Mouse (Mus musculus): Measurements from ENCODE around the gene Esrrg. TPM values are rescaled to one million over a fixed set of nuclear protein-coding genes. Genes with fewer than 3 reads are reported as not detected.
A peak's percentile ranks its signal among the peaks of the same experiment; 100 is the strongest.

Gene Esrrg
- polyA plus RNA-seq, 1 experiment from 2014 or later = 23.5 TPM

GRCm38 (mm10) chr1:187742071-187742470 is 133.5 kb downstream of the Esrrg start:
- peaks cover 9% of the 10 kb centered on the region for H3K4me1 ChIP-seq (ENCODE audit: control insufficient read depth, insufficient read depth, low read length)
- no peaks in the 10 kb centered on the region for H3K27me3 ChIP-seq (ENCODE audit: control insufficient read depth, insufficient read depth, low read length)
- H3K36me3 ChIP-seq (ENCODE audit: control insufficient read depth, insufficient read depth) = no peaks in the 10 kb centered on the region
- H3K4me2 ChIP-seq (ENCODE audit: low read depth, low read length) = no peak overlapping the region
- no peak overlapping the region for H3K4me3 ChIP-seq (ENCODE audit: low read length)
- no peak for ATAC-seq (replicated peaks; ENCODE audit: extremely low read depth, insufficient read depth, low FRiP score)
- no peak overlapping the region for H3K27ac ChIP-seq (ENCODE audit: low read length)
- no peak overlapping the region for H3K9ac ChIP-seq (ENCODE audit: low read length)
- 78% methylated on average over 8 of the region's 8 CpGs for WGBS
- H3K9me3 ChIP-seq (replicated peaks; ENCODE audit: control insufficient read depth, low read length) = no peaks in the 10 kb centered on the region; the same call in 1 of the 2 replicates

GRCm38 (mm10) chr1:187749294-187749693 is 140.7 kb downstream of the Esrrg start:
- peaks cover 10% of the 10 kb centered on the region for H3K4me1 ChIP-seq (ENCODE audit: control insufficient read depth, insufficient read depth, low read length)
- no peak overlapping the region for H3K9ac ChIP-seq (ENCODE audit: low read length)
- H3K4me3 ChIP-seq (ENCODE audit: low read length) = no peak overlapping the region
- no peak for ATAC-seq (replicated peaks; ENCODE audit: extremely low read depth, insufficient read depth, low FRiP score)
- H3K36me3 ChIP-seq (ENCODE audit: control insufficient read depth, insufficient read depth) = no peaks in the 10 kb centered on the region
- H3K27ac ChIP-seq (ENCODE audit: low read length) = no peak overlapping the region
- H3K4me2 ChIP-seq (ENCODE audit: low read depth, low read length) = no peak overlapping the region
- no peaks in the 10 kb centered on the region; the same call in 1 of the 2 replicates for H3K9me3 ChIP-seq (replicated peaks; ENCODE audit: control insufficient read depth, low read length)
- 71% methylated on average over 3 of the region's 3 CpGs for WGBS
- H3K27me3 ChIP-seq (ENCODE audit: control insufficient read depth, insufficient read depth, low read length) = no peaks in the 10 kb centered on the region

DNA sequence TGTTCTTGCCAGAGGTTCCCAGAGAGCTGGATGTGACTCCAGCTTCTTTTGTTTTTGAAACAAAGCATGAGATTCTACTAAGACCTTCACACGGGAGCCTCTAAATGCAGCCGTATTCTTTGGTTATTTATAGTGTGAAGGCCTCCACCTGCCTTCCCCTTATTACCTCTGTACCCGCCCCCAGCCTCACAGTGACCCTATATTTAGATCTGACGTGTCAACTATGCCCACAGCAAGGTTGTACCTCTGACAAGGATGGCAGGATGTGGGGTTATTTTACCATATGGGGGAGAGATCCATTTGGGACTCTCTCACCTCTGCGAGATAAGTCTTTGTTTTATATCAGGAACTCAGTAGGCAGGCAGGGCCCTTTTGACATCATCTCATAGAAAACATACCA is 141.3 kb downstream of the Esrrg start:
- Histone ChIP-seq H3K27ac (ENCODE audit: low read length) (no peak overlapping the region; the same call in 1 of the 2 replicates), H3K9ac (ENCODE audit: low read length) (no peak overlapping the region), H3K27me3 (ENCODE audit: control insufficient read depth, insufficient read depth, low read length) (no peaks in the 10 kb centered on the region), H3K4me2 (ENCODE audit: low read depth, low read length) (no peak overlapping the region; the same call in 1 of the 2 replicates), H3K4me1 (ENCODE audit: control insufficient read depth, insufficient read depth, low read length) (peaks cover 10% of the 10 kb centered on the region), H3K9me3 (replicated peaks; ENCODE audit: control insufficient read depth, low read length) (no peaks in the 10 kb centered on the region; the same call in 1 of the 2 replicates), H3K36me3 (ENCODE audit: control insufficient read depth, insufficient read depth) (no peaks in the 10 kb centered on the region), H3K4me3 (ENCODE audit: low read length) (no peak overlapping the region)
- ATAC-seq (replicated peaks; ENCODE audit: extremely low read depth, insufficient read depth, low FRiP score) = no peak
- WGBS = 35% methylated on average over 5 of the region's 5 CpGs

DNA sequence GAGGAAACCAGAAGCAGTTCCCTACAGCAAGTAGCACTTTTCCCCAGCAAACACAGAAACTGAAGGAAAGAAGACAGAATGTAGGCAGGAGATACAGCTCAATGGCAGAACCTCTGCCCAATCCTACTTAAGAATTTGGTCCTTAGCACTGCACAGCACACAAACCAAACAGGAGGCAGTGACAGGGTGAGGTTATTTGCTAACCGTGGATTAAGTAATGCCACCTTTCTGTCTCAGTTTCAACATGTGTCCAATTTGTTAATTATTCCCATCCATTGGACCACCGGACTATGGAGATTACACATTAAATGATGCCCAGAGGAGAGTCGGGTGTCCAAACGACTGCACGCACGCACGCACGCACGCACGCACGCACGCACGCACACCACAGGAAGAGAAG is 146.9 kb downstream of the Esrrg start:
- H3K9ac ChIP-seq (ENCODE audit: low read length) = no peak overlapping the region
- H3K36me3 ChIP-seq (ENCODE audit: control insufficient read depth, insufficient read depth) = no peaks in the 10 kb centered on the region
- H3K4me2 ChIP-seq (ENCODE audit: low read depth, low read length) = no peak overlapping the region
- H3K9me3 ChIP-seq (replicated peaks; ENCODE audit: control insufficient read depth, low read length) = no peaks in the 10 kb centered on the region
- 90% methylated on average over 13 of the region's 13 CpGs for WGBS
- no peak overlapping the region for H3K27ac ChIP-seq (ENCODE audit: low read length)
- ATAC-seq (replicated peaks; ENCODE audit: extremely low read depth, insufficient read depth, low FRiP score) = no peak
- peaks cover 7% of the 10 kb centered on the region for H3K4me1 ChIP-seq (ENCODE audit: control insufficient read depth, insufficient read depth, low read length)
- H3K4me3 ChIP-seq (ENCODE audit: low read length) = no peak overlapping the region
- H3K27me3 ChIP-seq (ENCODE audit: control insufficient read depth, insufficient read depth, low read length) = no peaks in the 10 kb centered on the region

DNA sequence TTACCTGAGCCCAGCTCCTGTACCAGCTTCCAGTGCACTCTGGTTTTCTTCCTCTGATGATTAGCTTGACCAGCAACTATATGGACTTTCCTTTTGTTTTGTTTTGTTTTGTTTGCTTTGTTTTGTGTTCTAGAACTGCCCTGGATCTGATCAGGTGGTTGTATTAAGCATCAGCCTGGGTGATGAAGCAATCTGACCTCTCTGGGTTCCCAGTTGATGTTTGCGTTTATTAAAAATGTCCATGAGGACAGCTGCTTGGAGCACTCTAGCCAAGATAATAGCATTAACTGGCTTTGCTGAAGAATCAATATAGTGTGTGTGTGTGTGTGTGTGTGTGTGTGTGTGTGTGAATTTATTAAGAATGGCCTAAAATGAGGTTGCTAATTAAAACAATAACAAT is 149.4 kb downstream of the Esrrg start:
- no peak for ATAC-seq (replicated peaks; ENCODE audit: extremely low read depth, insufficient read depth, low FRiP score)
- Histone ChIP-seq H3K27ac (ENCODE audit: low read length) (no peak overlapping the region), H3K4me1 (ENCODE audit: control insufficient read depth, insufficient read depth, low read length) (peaks cover 16% of the 10 kb centered on the region), H3K9ac (ENCODE audit: low read length) (no peak overlapping the region), H3K27me3 (ENCODE audit: control insufficient read depth, insufficient read depth, low read length) (no peaks in the 10 kb centered on the region), H3K4me2 (ENCODE audit: low read depth, low read length) (no peak overlapping the region), H3K4me3 (ENCODE audit: low read length) (no peak overlapping the region), H3K9me3 (replicated peaks; ENCODE audit: control insufficient read depth, low read length) (no peaks in the 10 kb centered on the region), H3K36me3 (ENCODE audit: control insufficient read depth, insufficient read depth) (no peaks in the 10 kb centered on the region)
- 81% methylated on average over 1 of the region's 1 CpGs for WGBS

GRCm38 (mm10) chr1:187758546-187758945 is 150.0 kb downstream of the Esrrg start:
- 46% methylated on average over 3 of the region's 3 CpGs for WGBS
- Histone ChIP-seq H3K36me3 (ENCODE audit: control insufficient read depth, insufficient read depth) (no peaks in the 10 kb centered on the region), H3K4me1 (ENCODE audit: control insufficient read depth, insufficient read depth, low read length) (peaks cover 18% of the 10 kb centered on the region), H3K27ac (ENCODE audit: low read length) (no peak overlapping the region), H3K27me3 (ENCODE audit: control insufficient read depth, insufficient read depth, low read length) (no peaks in the 10 kb centered on the region), H3K4me3 (ENCODE audit: low read length) (no peak overlapping the region), H3K9ac (ENCODE audit: low read length) (no peak overlapping the region), H3K4me2 (ENCODE audit: low read depth, low read length) (no peak overlapping the region), H3K9me3 (replicated peaks; ENCODE audit: control insufficient read depth, low read length) (no peaks in the 10 kb centered on the region)
- ATAC-seq (replicated peaks; ENCODE audit: extremely low read depth, insufficient read depth, low FRiP score) = no peak

DNA sequence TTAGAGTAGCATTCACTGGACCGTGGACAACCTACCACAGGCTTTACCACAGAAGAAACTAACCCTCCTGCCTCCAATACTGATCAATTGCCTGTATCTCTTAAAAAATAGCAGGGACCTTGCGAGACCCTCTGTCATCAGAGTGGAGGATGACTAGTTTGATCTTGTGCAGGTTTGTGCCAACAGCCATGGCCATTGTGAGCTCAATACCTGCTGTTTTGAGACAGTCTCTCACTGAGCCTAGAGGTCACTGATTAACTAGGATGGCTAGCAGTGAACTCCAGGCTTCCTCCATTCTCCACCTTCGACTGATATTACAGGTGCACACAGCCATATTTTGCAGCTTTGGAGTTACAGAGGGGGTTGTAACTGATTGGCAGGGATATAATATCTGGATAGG is 150.9 kb downstream of the Esrrg start:
- no peak overlapping the region for H3K9ac ChIP-seq (ENCODE audit: low read length)

DNA sequence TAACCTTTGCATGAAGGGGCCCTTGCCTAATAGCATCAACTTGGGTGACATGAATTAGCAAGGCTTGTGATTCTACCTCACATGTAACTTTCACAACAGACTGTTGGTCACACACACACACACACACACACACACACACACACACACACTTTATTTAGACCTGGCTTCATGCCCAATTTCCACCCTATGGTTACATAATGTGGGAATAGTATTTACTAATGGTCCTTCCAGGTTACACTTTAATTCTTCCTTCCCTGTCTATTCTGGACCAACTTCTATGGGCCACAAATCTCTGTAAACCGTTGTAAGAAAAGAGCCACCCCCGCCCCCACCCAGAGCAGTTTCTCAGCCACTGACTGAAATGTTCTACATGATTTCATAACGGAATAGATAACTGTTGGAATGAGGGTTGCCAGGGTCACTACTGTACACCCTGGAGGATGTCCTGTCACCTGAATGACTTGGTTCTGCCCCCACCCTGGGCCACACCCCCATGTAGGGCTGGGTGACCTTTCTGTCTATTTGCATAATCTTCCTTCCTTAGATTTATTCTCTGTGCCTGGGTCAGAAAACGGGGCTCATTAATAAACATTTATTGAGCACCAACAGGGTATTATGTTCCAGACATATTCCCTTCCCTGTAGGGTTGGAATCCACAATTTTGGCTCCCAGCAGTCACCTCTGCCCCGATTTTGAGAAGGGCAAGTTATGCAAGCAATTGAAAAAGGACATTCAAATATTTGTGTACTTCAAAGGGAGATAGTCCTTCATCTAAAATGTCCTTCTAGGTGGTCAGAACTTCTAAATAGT is 154.3 kb downstream of the Esrrg start:
- H3K27ac ChIP-seq (ENCODE audit: low read length) = no peak overlapping the region
- H3K9ac ChIP-seq (ENCODE audit: low read length) = no peak overlapping the region
- H3K36me3 ChIP-seq (ENCODE audit: control insufficient read depth, insufficient read depth) = no peaks in the 10 kb centered on the region
- 57% methylated on average over 5 of the region's 5 CpGs for WGBS
- H3K4me3 ChIP-seq (ENCODE audit: low read length) = no peak overlapping the region
- H3K27me3 ChIP-seq (ENCODE audit: control insufficient read depth, insufficient read depth, low read length) = no peaks in the 10 kb centered on the region
- H3K9me3 ChIP-seq (replicated peaks; ENCODE audit: control insufficient read depth, low read length) = no peaks in the 10 kb centered on the region
- peaks cover 18% of the 10 kb centered on the region for H3K4me1 ChIP-seq (ENCODE audit: control insufficient read depth, insufficient read depth, low read length)
- ATAC-seq (replicated peaks; ENCODE audit: extremely low read depth, insufficient read depth, low FRiP score) = peak; percentile 41; the same call in 1 of the 2 replicates
- H3K4me2 ChIP-seq (ENCODE audit: low read depth, low read length) = no peak overlapping the region

More for the DNA sequence above, 150.9 kb downstream of the Esrrg start:
- no peak overlapping the region for H3K4me3 ChIP-seq (ENCODE audit: low read length)
- no peaks in the 10 kb centered on the region for H3K36me3 ChIP-seq (ENCODE audit: control insufficient read depth, insufficient read depth)
- no peaks in the 10 kb centered on the region for H3K9me3 ChIP-seq (replicated peaks; ENCODE audit: control insufficient read depth, low read length)
- no peak for ATAC-seq (replicated peaks; ENCODE audit: extremely low read depth, insufficient read depth, low FRiP score)
- 78% methylated on average over 3 of the region's 3 CpGs for WGBS
- no peak overlapping the region for H3K27ac ChIP-seq (ENCODE audit: low read length)
- no peak overlapping the region for H3K4me2 ChIP-seq (ENCODE audit: low read depth, low read length)
- peaks cover 18% of the 10 kb centered on the region for H3K4me1 ChIP-seq (ENCODE audit: control insufficient read depth, insufficient read depth, low read length)
- H3K27me3 ChIP-seq (ENCODE audit: control insufficient read depth, insufficient read depth, low read length) = no peaks in the 10 kb centered on the region

DNA sequence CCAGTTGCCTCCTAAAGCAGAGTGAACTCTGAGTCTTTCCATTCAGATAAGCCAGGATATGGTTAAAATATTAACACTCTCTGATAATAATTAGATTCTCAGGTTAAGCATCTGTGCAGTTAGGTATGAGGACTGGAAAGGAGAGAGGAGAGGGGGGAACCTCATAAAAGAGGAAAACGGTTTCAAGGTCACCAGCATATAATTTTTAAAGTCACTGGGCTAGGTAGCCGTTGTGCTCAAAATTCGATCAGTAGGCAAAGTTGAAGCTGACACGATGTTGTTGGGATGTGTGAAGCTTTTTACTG is 154.8 kb downstream of the Esrrg start:
- H3K27me3 ChIP-seq (ENCODE audit: control insufficient read depth, insufficient read depth, low read length) = no peaks in the 10 kb centered on the region
- no peak for ATAC-seq (replicated peaks; ENCODE audit: extremely low read depth, insufficient read depth, low FRiP score)

More for the DNA sequence above, 154.8 kb downstream of the Esrrg start:
- Histone ChIP-seq H3K27ac (ENCODE audit: low read length) (no peak overlapping the region), H3K4me2 (ENCODE audit: low read depth, low read length) (no peak overlapping the region), H3K4me1 (ENCODE audit: control insufficient read depth, insufficient read depth, low read length) (peaks cover 18% of the 10 kb centered on the region), H3K4me3 (ENCODE audit: low read length) (no peak overlapping the region), H3K36me3 (ENCODE audit: control insufficient read depth, insufficient read depth) (no peaks in the 10 kb centered on the region), H3K9me3 (replicated peaks; ENCODE audit: control insufficient read depth, low read length) (no peaks in the 10 kb centered on the region), H3K9ac (ENCODE audit: low read length) (no peak overlapping the region)
- 86% methylated on average over 4 of the region's 4 CpGs for WGBS

Data from heart, embryonic 16.5 days (tissue).